Mouse (Mus musculus) C2C12 (cell line): ENCODE measurements around the gene Chaf1b.

ENCODE experiments used
- CEBPB ChIP-seq: IDR thresholded peaks from one replicate; pipeline ENCODE4 v1.6.1; 2011; ENCODE audit warnings: low read depth, mild to moderate bottlenecking, control low read depth, moderate library complexity
- CTCF ChIP-seq: IDR thresholded peaks from one replicate; pipeline ENCODE4 v1.5.1; 2011; ENCODE audit not compliant: control insufficient read depth, insufficient read depth, insufficient read length
- MAX ChIP-seq: IDR thresholded peaks from one replicate; pipeline ENCODE4 v1.6.1; 2011; ENCODE audit warnings: mild to moderate bottlenecking, control low read depth
- MYOG ChIP-seq: IDR thresholded peaks from one replicate; pipeline ENCODE4 v1.6.1; 2011; ENCODE audit not compliant: control insufficient read depth, insufficient read length; ENCODE audit errors: extremely low read depth
- USF1 ChIP-seq: IDR thresholded peaks from one replicate; pipeline ENCODE4 v1.6.1; 2011; ENCODE audit warnings: low read depth, mild to moderate bottlenecking, control low read depth, moderate library complexity

DNA sequence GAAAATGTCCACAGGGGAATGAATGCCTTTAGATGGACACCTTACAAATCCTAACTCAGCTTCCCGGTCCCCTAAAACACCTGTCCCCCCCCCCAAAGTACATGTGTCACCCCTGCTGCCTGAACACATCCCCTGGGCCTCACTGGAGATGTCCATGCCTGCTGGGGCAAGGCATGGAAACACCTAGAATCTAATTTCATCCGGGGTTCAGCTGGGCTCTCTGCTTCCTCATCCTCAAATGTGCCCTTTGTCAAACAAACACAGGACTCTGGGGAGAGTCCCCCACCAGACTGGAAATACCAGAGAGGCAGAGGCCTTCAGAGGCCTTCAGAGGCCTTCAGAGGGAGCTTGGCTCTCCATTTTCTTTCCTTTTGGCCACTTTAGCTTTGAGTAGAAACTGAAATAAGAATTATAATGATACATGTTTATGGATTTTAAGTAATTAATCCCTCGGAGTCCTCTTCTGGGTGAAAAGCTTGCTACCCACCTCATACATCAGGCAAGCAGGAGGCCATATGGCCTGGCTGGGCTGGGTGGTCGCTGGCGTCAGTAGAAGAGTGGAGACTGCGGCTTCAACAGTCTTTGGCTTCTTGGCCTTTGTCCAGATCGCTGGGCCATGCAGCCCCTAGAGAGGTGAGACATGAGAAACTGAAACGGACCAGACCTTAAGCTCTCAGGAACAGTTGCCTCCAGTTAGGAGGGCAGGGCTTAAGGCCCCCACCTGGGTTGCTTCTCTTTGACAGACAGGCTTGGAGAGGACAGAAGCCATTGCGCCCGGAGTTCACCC, 58.3 kb downstream of the Chaf1b start:
- TF ChIP-seq MAX (no peak), CTCF (no peak), MYOG (no peak), USF1 (no peak), CEBPB (no peak)
